Mouse (Mus musculus): ENCODE measurements around the gene Snx30. TPM values are rescaled to one million over a fixed set of nuclear protein-coding genes. Genes with fewer than 3 reads are reported as not detected.

The Snx30 gene
- total RNA-seq, 1 experiment, result 19.8 TPM

DNA sequence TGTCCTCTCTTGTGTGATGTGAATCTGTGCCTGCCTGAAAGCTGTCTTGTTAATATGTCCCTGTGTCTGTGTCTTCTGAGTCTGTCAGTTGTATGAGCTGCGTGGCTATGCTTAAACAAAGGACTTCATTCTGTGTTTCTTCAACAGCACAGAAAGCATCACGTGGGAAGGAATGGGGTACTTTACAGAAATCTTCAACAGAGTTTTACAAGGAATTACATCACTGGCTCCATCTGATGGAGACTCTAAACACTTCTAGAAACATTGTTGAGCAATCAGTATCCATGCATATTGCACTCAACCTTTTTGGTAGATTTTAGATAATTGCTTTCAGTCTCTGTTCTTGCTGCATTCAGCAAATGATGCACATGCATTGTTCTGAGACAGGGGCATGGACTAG lies 71.4 kb downstream of the Snx30 start:
- no peak overlapping the region for H3K27ac ChIP-seq (ENCODE audit: insufficient read depth, low read depth, low read length, poor library complexity, severe bottlenecking)
- TF ChIP-seq ZNF384 (IDR thresholded peaks at IDR 0.05; ENCODE audit: low read depth, low read length) (no peak), MAFK (IDR thresholded peaks at IDR 0.05; ENCODE audit: insufficient read depth, low read depth, low read length) (no peak), HCFC1 (IDR thresholded peaks at IDR 0.05; ENCODE audit: borderline replicate concordance, insufficient read depth, low read length) (no peak), ZC3H11A (IDR thresholded peaks at IDR 0.05; ENCODE audit: borderline replicate concordance, low read depth, low read length) (no peak), CHD2 (IDR thresholded peaks at IDR 0.05; ENCODE audit: low read depth, low read length) (no peak)
- H3K9ac ChIP-seq (ENCODE audit: insufficient read depth, low read depth, low read length, poor library complexity, severe bottlenecking), result no peak overlapping the region
- no peaks in the 10 kb centered on the region for H3K9me3 ChIP-seq (ENCODE audit: control insufficient read depth, insufficient read depth, low read depth, low read length)
- in situ Hi-C loops (cut with MboI; ENCODE audit: low sequenced_read_pairs in 2 of 2, unreplicated experiment in 2 of 2), result no loop called here
- peaks cover 6% of the 10 kb centered on the region; the same call in 1 of the 2 replicates for H3K36me3 ChIP-seq (ENCODE audit: control insufficient read depth, insufficient read depth, low read length, poor library complexity, severe bottlenecking)
- peaks cover 5 to 8% of the 10 kb centered on the region in 2 experiments; a peak in 2 of 4 replicates for H3K4me1 ChIP-seq (ENCODE audit: control insufficient read depth in 2 of 2, insufficient read depth in 2 of 2, low read length in 2 of 2, poor library complexity in 1 of 2)
- DNase-seq (ENCODE audit: low read depth, low spot score), result no peak
- H3K4me3 ChIP-seq (ENCODE audit: insufficient read depth in 1 of 2, low read depth in 1 of 2, low read length in 2 of 2, poor library complexity in 1 of 2, severe bottlenecking in 1 of 2), result no peak overlapping the region

DNA sequence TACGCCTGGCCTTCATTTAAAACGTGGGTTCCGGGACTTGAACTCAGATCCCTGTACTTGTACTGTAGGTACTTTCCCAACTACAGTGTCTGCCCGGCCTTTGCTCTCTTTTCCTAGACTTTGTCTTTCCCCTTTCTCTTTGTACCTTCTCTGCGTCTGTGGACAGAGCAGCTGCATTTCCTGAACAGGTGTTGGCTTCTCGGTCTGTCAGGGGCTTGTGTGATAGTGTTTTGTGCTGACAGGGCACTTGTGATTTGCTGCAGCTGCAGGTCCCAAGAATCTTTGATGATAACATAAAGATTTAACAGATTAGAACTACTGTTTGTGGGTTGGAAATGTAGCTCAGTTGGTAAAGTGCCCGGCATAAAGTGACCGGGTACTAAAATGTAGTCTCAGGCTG lies 73.0 kb downstream of the Snx30 start:
- Histone ChIP-seq H3K27ac (ENCODE audit: insufficient read depth, low read depth, low read length, poor library complexity, severe bottlenecking) (no peak overlapping the region), H3K4me1 (ENCODE audit: control insufficient read depth in 2 of 2, insufficient read depth in 2 of 2, low read length in 2 of 2, poor library complexity in 1 of 2) (peaks cover 6 to 7% of the 10 kb centered on the region in 2 experiments; a peak in 2 of 4 replicates), H3K4me3 (ENCODE audit: insufficient read depth in 1 of 2, low read depth in 1 of 2, low read length in 2 of 2, poor library complexity in 1 of 2, severe bottlenecking in 1 of 2) (no peak overlapping the region), H3K9me3 (ENCODE audit: control insufficient read depth, insufficient read depth, low read depth, low read length) (no peaks in the 10 kb centered on the region), H3K36me3 (ENCODE audit: control insufficient read depth, insufficient read depth, low read length, poor library complexity, severe bottlenecking) (peaks cover 16% of the 10 kb centered on the region; the same call in 1 of the 2 replicates), H3K9ac (ENCODE audit: insufficient read depth, low read depth, low read length, poor library complexity, severe bottlenecking) (no peak overlapping the region)
- DNase-seq (ENCODE audit: low read depth, low spot score), result no peak
- in situ Hi-C loops (cut with MboI; ENCODE audit: low sequenced_read_pairs in 2 of 2, unreplicated experiment in 2 of 2), result no loop called here
- TF ChIP-seq ZNF384 (IDR thresholded peaks at IDR 0.05; ENCODE audit: low read depth, low read length) (no peak), CHD2 (IDR thresholded peaks at IDR 0.05; ENCODE audit: low read depth, low read length) (no peak), ZC3H11A (IDR thresholded peaks at IDR 0.05; ENCODE audit: borderline replicate concordance, low read depth, low read length) (no peak), HCFC1 (IDR thresholded peaks at IDR 0.05; ENCODE audit: borderline replicate concordance, insufficient read depth, low read length) (no peak), MAFK (IDR thresholded peaks at IDR 0.05; ENCODE audit: insufficient read depth, low read depth, low read length) (peak; percentile 71)

DNA sequence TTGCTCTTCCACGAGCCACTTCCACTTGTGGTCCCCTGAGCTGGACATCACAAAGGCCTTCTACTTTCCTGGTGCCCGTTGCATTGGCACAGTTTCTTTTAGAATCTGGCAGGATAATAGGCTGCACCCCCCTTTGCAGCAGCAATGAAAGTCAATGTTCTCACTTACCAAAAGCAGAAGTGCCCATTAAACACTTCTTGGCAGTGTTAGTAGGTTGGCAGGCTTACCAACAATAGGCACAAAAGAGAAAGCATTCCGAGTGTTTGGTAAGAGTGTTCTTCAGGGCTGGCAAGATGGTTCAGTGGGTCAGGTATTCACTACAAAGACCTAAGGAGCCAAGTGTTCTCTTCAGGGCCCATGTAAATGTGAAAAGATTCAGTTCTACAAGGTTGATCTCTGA lies 73.8 kb downstream of the Snx30 start:
- Histone ChIP-seq H3K4me3 (ENCODE audit: insufficient read depth in 1 of 2, low read depth in 1 of 2, low read length in 2 of 2, poor library complexity in 1 of 2, severe bottlenecking in 1 of 2) (no peak overlapping the region), H3K9ac (ENCODE audit: insufficient read depth, low read depth, low read length, poor library complexity, severe bottlenecking) (no peak overlapping the region), H3K27ac (ENCODE audit: insufficient read depth, low read depth, low read length, poor library complexity, severe bottlenecking) (no peak overlapping the region), H3K9me3 (ENCODE audit: control insufficient read depth, insufficient read depth, low read depth, low read length) (no peaks in the 10 kb centered on the region), H3K36me3 (ENCODE audit: control insufficient read depth, insufficient read depth, low read length, poor library complexity, severe bottlenecking) (peaks cover 16% of the 10 kb centered on the region; the same call in 1 of the 2 replicates), H3K4me1 (ENCODE audit: control insufficient read depth in 2 of 2, insufficient read depth in 2 of 2, low read length in 2 of 2, poor library complexity in 1 of 2) (peaks cover 4 to 6% of the 10 kb centered on the region in 2 experiments; a peak in 1 of 4 replicates)
- no peak for DNase-seq (ENCODE audit: low read depth, low spot score)
- in situ Hi-C loops (cut with MboI; ENCODE audit: low sequenced_read_pairs in 2 of 2, unreplicated experiment in 2 of 2), result no loop called here
- TF ChIP-seq ZNF384 (IDR thresholded peaks at IDR 0.05; ENCODE audit: low read depth, low read length), result no peak
- TF ChIP-seq CHD2 (IDR thresholded peaks at IDR 0.05; ENCODE audit: low read depth, low read length), result no peak
- TF ChIP-seq ZC3H11A (IDR thresholded peaks at IDR 0.05; ENCODE audit: borderline replicate concordance, low read depth, low read length), result no peak
- TF ChIP-seq MAFK (IDR thresholded peaks at IDR 0.05; ENCODE audit: insufficient read depth, low read depth, low read length), result no peak
- no peak for TF ChIP-seq HCFC1 (IDR thresholded peaks at IDR 0.05; ENCODE audit: borderline replicate concordance, insufficient read depth, low read length)

DNA sequence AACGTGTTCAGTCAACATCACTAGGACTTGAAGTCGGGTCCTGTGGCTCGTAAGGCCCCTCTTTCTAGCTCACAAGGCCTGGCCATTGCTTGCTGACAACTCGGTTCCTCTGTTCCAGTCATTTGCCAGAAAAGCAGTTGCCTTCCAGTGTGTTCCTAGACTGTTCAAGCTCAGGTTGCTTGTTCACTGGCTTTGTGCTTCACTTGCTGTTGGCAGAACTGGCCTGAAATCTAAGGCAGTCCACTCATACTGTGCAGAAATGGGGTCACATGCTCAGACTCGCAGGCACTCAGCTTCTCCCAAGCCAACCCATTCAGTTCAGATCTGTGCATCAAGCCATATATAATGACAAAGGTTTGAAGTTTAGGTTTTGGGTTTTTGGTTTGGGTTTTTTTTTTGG lies 75.1 kb downstream of the Snx30 start:
- peak overlapping the region; percentile 62; the same call in 1 of the 2 replicates for H3K27ac ChIP-seq (ENCODE audit: insufficient read depth, low read depth, low read length, poor library complexity, severe bottlenecking)
- peaks cover 4 to 8% of the 10 kb centered on the region in 2 experiments; a peak in 1 of 4 replicates for H3K4me1 ChIP-seq (ENCODE audit: control insufficient read depth in 2 of 2, insufficient read depth in 2 of 2, low read length in 2 of 2, poor library complexity in 1 of 2)
- TF ChIP-seq CHD2 (IDR thresholded peaks at IDR 0.05; ENCODE audit: low read depth, low read length), result no peak
- no peak for TF ChIP-seq ZNF384 (IDR thresholded peaks at IDR 0.05; ENCODE audit: low read depth, low read length)
- no peak for TF ChIP-seq HCFC1 (IDR thresholded peaks at IDR 0.05; ENCODE audit: borderline replicate concordance, insufficient read depth, low read length)
- no peak for TF ChIP-seq MAFK (IDR thresholded peaks at IDR 0.05; ENCODE audit: insufficient read depth, low read depth, low read length)
- TF ChIP-seq ZC3H11A (IDR thresholded peaks at IDR 0.05; ENCODE audit: borderline replicate concordance, low read depth, low read length), result no peak
- DNase-seq (ENCODE audit: low read depth, low spot score), result no peak
- H3K36me3 ChIP-seq (ENCODE audit: control insufficient read depth, insufficient read depth, low read length, poor library complexity, severe bottlenecking), result peaks cover 26% of the 10 kb centered on the region; the same call in 1 of the 2 replicates
- H3K9me3 ChIP-seq (ENCODE audit: control insufficient read depth, insufficient read depth, low read depth, low read length), result no peaks in the 10 kb centered on the region
- H3K9ac ChIP-seq (ENCODE audit: insufficient read depth, low read depth, low read length, poor library complexity, severe bottlenecking), result no peak overlapping the region
- H3K4me3 ChIP-seq (ENCODE audit: insufficient read depth in 1 of 2, low read depth in 1 of 2, low read length in 2 of 2, poor library complexity in 1 of 2, severe bottlenecking in 1 of 2), result no peak overlapping the region
- in situ Hi-C loops (cut with MboI; ENCODE audit: low sequenced_read_pairs in 2 of 2, unreplicated experiment in 2 of 2), result no loop called here
